Mouse (Mus musculus): Measurements from ENCODE around the gene Rps6ka1. TPM values are rescaled to one million over a fixed set of nuclear protein-coding genes. Genes with fewer than 3 reads are reported as not detected.
A peak's percentile ranks its signal among the peaks of the same experiment; 100 is the strongest.
"Not testable (repeated sequence)": the region's sequence is repeated elsewhere in the genome, so short reads cannot be mapped to it uniquely, and the experiment has no call there.

Gene Rps6ka1
- polyA plus RNA-seq, 1 experiment from 2014 or later, result 34.5 TPM

DNA sequence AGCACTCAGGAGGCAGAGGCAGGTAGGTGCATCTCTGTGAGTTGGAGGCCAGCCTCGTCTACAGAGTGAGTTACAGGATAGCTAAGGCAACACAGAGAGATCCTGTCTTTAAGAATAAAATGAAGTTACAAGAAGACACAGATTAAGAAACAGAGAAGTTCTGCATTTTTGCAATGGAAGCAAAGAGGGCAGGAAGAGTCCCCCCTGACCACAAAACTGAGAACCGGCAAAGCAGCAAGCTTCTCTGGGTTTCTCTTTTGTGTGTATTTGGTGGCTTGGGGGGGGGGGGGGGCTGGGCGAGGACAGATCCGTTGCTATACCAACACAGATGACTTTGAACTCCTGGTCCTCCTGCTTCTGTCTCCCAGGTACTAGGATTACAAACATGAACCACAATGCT lies 19.5 kb upstream of the Rps6ka1 start:
- Histone ChIP-seq H3K4me3 (no peak overlapping the region), H3K4me1 (peaks cover 25% of the 10 kb centered on the region), H3K36me3 (no peaks in the 10 kb centered on the region), H3K27ac (replicated peaks) (no peak overlapping the region), H3K27me3 (ENCODE audit: low read depth, poor library complexity, severe bottlenecking) (no peaks in the 10 kb centered on the region), H3K9me3 (replicated peaks) (no peaks in the 10 kb centered on the region)
- WGBS, result 72% methylated on average over 4 of the region's 4 CpGs
- DNase-seq (ENCODE audit: low spot score), result no peak

DNA sequence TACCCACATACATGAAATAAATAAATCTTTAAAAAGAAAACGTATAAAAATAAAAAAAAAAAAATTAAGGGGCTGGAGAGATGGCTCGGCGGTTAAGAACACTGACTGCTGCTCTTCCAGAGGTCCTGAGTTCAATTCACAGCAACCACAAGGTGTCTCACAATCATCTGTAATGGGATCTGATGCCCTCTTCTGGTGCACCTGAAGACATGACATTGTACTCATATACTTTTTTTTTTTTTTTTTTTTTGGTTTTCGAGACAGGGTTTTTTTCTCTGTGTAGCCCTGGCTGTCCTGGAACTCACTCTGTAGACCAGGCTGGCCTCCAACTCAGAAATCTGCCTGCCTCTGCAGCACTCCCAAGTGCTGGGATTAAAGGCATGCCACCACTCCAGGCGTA lies 18.7 kb upstream of the Rps6ka1 start:
- H3K4me1 ChIP-seq, result peaks cover 17% of the 10 kb centered on the region
- H3K36me3 ChIP-seq; H3K4me3 ChIP-seq; H3K9me3 ChIP-seq (replicated peaks); H3K27ac ChIP-seq (replicated peaks); H3K27me3 ChIP-seq (ENCODE audit: low read depth, poor library complexity, severe bottlenecking); DNase-seq (ENCODE audit: low spot score): not testable (repeated sequence)
- 85% methylated on average over 5 of the region's 5 CpGs for WGBS

DNA sequence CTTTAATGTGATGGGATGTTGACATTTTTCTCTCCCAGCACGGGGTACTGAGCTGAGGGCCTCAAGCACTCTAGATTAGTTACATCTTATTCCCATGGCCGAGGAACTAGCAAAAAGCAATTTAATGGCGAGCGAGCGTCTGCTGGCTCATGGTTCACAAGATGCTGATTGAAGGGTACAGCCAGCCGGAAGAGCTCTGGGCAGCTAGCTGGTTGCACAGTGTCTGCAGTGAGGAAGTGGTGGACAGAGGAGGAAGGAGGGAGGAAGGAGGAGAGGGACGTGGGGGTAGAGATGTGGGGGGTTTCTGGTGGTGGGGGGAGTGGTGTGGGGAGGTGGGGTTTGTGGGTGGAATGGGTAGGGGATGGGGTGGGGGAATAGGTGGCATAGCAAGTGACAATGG lies 17.6 kb upstream of the Rps6ka1 start:
- H3K27me3 ChIP-seq (ENCODE audit: low read depth, poor library complexity, severe bottlenecking), result no peaks in the 10 kb centered on the region
- H3K4me3 ChIP-seq, result no peak overlapping the region
- H3K27ac ChIP-seq (replicated peaks), result no peak overlapping the region
- DNase-seq (ENCODE audit: low spot score), result no peak
- H3K36me3 ChIP-seq, result no peaks in the 10 kb centered on the region
- WGBS, result 86% methylated on average over 7 of the region's 7 CpGs
- H3K4me1 ChIP-seq, result peaks cover 6% of the 10 kb centered on the region
- no peaks in the 10 kb centered on the region for H3K9me3 ChIP-seq (replicated peaks)

DNA sequence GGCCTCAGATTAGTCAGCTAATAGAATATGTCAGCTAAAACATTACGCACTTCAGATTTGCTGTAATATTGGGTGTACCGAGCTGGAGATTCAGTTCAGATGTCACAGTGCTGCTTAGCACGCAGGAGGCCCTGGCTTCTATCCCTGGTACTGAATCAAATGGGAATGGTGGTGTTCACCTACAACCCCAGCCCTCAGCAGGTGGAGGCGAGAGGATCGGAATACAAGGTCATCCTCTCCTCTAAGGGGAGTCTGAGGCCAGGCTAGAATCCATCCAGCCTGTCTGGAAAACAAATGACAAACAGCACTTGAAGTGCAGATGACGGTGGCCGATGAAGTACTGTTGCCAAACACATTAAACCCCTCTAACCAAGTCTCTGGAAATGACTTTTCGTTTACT lies 16.7 kb upstream of the Rps6ka1 start:
- no peaks in the 10 kb centered on the region for H3K9me3 ChIP-seq (replicated peaks)
- H3K4me1 ChIP-seq, result 0 out of 2 replicates have a peak, but pooled peaks cover 2% of the 10 kb centered on the region
- H3K27ac ChIP-seq (replicated peaks), result no peak overlapping the region
- H3K27me3 ChIP-seq (ENCODE audit: low read depth, poor library complexity, severe bottlenecking), result no peaks in the 10 kb centered on the region
- WGBS, result 86% methylated on average over 8 of the region's 8 CpGs
- no peak for DNase-seq (ENCODE audit: low spot score)
- no peak overlapping the region for H3K4me3 ChIP-seq
- H3K36me3 ChIP-seq, result no peaks in the 10 kb centered on the region

DNA sequence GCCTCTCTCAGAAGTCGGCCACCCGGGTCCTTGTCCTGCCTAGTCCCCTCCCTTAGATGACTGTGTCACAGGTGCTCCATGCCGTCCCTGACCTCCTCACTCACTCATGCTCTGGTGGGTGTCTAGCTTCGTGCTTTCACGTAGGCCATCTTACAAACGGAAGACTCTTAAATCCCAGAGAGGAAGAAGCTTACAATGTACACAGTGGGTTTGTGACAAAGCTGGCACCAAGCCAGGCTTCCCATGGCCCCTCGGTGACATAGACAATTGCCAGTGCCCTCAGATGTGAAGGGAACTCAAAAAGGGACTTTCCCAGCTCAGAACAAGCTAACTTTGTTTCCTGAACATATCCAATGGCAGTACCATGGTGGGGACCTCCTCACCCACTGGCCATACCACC lies 15.8 kb upstream of the Rps6ka1 start:
- Histone ChIP-seq H3K4me3 (no peak overlapping the region), H3K36me3 (no peaks in the 10 kb centered on the region), H3K27me3 (ENCODE audit: low read depth, poor library complexity, severe bottlenecking) (no peaks in the 10 kb centered on the region), H3K4me1 (peaks cover 8% of the 10 kb centered on the region; the same call in 1 of the 2 replicates), H3K9me3 (replicated peaks) (no peaks in the 10 kb centered on the region), H3K27ac (replicated peaks) (no peak overlapping the region)
- DNase-seq (ENCODE audit: low spot score), result no peak
- WGBS, result 89% methylated on average over 7 of the region's 7 CpGs

DNA sequence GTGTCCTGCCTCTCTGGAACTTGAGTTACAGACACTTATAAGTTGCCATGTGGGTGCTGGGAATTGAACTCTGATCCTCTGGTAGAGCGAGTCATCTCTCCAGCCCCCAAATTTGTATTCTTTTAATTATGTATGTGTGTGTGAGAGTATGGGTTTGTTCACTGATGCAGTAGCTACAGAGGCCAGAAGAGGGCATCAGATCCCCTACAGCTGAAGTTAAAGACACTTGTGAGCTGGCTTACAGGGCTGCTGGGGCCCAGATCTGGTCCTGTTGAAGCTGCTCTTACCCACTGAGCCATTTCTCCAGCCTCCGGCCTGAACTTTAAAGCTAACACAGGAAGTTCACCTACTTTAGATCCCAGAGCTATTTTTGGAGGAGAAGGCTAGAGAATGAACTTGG lies 14.9 kb upstream of the Rps6ka1 start:
- DNase-seq (ENCODE audit: low spot score), result no peak
- WGBS, result 94% methylated on average over 2 of the region's 2 CpGs
- no peak overlapping the region for H3K27ac ChIP-seq (replicated peaks)
- no peaks in the 10 kb centered on the region for H3K27me3 ChIP-seq (ENCODE audit: low read depth, poor library complexity, severe bottlenecking)
- H3K4me3 ChIP-seq, result no peak overlapping the region
- H3K9me3 ChIP-seq (replicated peaks), result no peaks in the 10 kb centered on the region
- peaks cover 12% of the 10 kb centered on the region; the same call in 1 of the 2 replicates for H3K4me1 ChIP-seq
- no peaks in the 10 kb centered on the region for H3K36me3 ChIP-seq

- Histone ChIP-seq H3K36me3 (no peaks in the 10 kb centered on the region), H3K27me3 (ENCODE audit: low read depth, poor library complexity, severe bottlenecking) (no peaks in the 10 kb centered on the region), H3K27ac (replicated peaks) (no peak overlapping the region), H3K4me3 (no peak overlapping the region), H3K9me3 (replicated peaks) (no peaks in the 10 kb centered on the region), H3K4me1 (peaks cover 12% of the 10 kb centered on the region; the same call in 1 of the 2 replicates)
- WGBS, result 80% methylated on average over 6 of the region's 6 CpGs
- DNase-seq (ENCODE audit: low spot score), result no peak
Measured at GRCm38 (mm10) chr4:133900887-133901286, 13.3 kb upstream of the Rps6ka1 start.

DNA sequence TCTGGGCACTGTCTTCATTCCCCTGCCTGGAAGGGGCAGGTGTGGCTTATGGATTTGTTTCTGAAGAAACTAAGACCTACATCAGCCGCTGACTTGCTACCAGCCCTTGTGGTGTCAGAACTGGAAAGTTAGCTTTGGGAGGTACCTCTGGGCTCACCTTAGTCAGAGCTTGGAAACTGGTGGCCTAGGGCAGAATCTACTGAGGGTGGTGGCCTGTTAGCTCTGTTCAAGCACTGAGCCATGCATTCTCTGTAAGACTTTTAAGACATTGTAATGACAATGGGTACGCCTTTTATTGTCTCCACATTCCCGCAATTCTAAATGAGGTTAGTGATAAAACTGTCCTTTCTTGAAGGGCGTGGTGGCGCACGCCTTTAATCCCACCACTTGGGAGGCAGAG lies 12.8 kb upstream of the Rps6ka1 start:
- Histone ChIP-seq H3K9me3 (replicated peaks) (no peaks in the 10 kb centered on the region), H3K4me3 (no peak overlapping the region), H3K36me3 (no peaks in the 10 kb centered on the region), H3K27me3 (ENCODE audit: low read depth, poor library complexity, severe bottlenecking) (no peaks in the 10 kb centered on the region), H3K27ac (replicated peaks) (no peak overlapping the region), H3K4me1 (peaks cover 12% of the 10 kb centered on the region; the same call in 1 of the 2 replicates)
- 97% methylated on average over 6 of the region's 6 CpGs for WGBS
- no peak for DNase-seq (ENCODE audit: low spot score)

DNA sequence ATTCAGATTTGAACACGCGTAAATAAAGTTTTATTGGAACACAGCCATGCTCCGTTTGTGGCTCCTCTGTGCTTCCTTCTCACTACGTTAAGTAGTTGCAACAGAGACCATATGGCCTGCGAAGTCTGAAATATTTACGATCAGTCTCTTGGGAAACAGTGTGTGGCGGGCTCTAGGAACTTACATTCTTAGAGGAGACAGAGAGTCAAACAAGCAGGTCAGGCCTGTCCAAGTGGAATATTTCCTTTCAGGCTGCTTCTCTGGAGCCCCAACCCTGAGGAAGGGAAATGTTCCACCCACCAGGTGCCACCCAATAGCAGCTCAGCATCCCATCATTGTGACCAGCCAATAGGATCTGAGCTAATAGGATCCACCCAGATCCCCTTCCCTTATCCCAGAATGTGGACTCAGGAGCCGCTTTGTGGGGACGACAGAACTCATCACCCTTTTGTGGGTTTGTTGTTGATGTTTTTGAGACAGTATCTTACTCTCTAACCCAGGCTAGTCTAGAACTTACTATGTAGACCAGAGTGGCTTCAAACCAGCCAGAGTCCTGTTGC lies 11.7 kb upstream of the Rps6ka1 start:
- peaks cover 12% of the 10 kb centered on the region; the same call in 1 of the 2 replicates for H3K4me1 ChIP-seq
- no peak overlapping the region for H3K4me3 ChIP-seq
- 81% methylated on average over 9 of the region's 9 CpGs for WGBS
- H3K9me3 ChIP-seq (replicated peaks), result no peaks in the 10 kb centered on the region
- H3K36me3 ChIP-seq, result no peaks in the 10 kb centered on the region
- H3K27ac ChIP-seq (replicated peaks), result no peak overlapping the region
- DNase-seq (ENCODE audit: low spot score), result no peak
- no peaks in the 10 kb centered on the region for H3K27me3 ChIP-seq (ENCODE audit: low read depth, poor library complexity, severe bottlenecking)

DNA sequence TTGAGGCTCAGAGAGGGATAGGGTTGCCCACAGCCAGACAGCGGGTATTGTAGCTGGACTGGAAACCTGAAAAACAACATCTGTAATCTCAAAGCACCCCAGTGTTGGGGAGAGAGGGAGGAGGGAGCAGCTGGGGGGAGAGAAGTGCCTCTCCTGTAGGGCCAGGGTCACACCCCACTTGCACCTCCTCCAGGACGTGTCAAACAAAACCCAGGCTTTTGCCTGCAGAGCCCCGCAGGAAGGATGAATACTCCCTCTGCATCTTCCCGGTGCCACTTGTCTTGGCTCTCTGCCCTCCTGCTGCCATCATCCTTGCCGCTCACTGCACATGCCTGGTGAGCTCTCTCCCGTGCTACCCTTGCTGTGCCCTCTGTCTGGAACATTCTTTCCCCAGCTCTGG lies 10.6 kb upstream of the Rps6ka1 start:
- Histone ChIP-seq H3K27me3 (ENCODE audit: low read depth, poor library complexity, severe bottlenecking) (no peaks in the 10 kb centered on the region), H3K9me3 (replicated peaks) (no peaks in the 10 kb centered on the region), H3K36me3 (no peaks in the 10 kb centered on the region), H3K4me1 (peaks cover 12% of the 10 kb centered on the region; the same call in 1 of the 2 replicates), H3K4me3 (no peak overlapping the region), H3K27ac (replicated peaks) (0 out of 2 replicates have a peak overlapping the region, but pooled peaks have one; percentile 23)
- WGBS, result 28% methylated on average over 6 of the region's 6 CpGs
- DNase-seq (ENCODE audit: low spot score), result no peak

DNA sequence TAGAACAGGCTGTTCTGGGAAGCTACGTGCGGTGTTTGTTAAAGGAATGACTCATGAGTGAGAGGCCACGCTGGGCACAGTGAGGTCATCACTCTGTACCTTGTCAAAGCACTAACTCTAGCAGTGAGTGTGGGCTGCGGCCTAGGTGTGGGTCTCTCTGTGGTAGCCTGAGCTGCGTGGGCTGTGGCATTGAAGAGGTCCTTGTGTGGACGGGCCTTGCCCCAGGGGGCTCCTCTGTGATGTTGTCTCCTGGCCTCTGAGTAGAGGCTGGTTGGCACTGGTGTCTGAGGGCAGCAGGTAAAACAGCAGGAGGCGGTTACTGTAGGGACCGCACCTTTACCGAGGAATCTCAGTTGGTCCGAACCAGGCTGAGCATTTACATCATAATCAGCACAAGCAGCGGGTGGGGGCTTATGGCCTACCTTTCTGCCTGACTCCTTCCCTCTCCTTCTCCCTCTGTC lies 9.9 kb upstream of the Rps6ka1 start:
- Histone ChIP-seq H3K36me3 (no peaks in the 10 kb centered on the region), H3K27ac (replicated peaks) (no peak overlapping the region), H3K4me1 (peaks cover 12% of the 10 kb centered on the region; the same call in 1 of the 2 replicates), H3K9me3 (replicated peaks) (no peaks in the 10 kb centered on the region), H3K4me3 (no peak overlapping the region), H3K27me3 (ENCODE audit: low read depth, poor library complexity, severe bottlenecking) (no peaks in the 10 kb centered on the region)
- WGBS, result 66% methylated on average over 11 of the region's 11 CpGs
- no peak for DNase-seq (ENCODE audit: low spot score)

DNA sequence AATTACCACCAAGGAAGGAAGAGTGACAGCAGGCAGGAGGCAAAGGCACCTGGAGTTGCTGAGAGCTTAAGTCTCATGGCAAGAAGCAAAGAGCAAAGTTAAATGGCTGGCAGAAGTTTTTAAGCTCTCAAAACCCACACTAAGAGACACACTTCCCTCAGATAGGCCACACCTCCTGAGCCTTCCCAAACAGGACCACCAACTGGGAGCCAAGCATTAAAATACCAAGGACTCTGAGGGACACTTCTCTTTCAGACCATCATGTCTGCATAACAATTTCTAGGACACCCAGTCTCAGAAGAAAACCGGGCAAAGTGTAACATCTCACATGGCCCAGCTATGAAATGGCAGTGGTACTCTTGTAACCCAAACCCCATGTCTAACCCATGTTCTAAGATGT lies 9.4 kb upstream of the Rps6ka1 start:
- Histone ChIP-seq H3K9me3 (replicated peaks) (no peaks in the 10 kb centered on the region), H3K27ac (replicated peaks) (no peak overlapping the region), H3K27me3 (ENCODE audit: low read depth, poor library complexity, severe bottlenecking) (no peaks in the 10 kb centered on the region), H3K36me3 (no peaks in the 10 kb centered on the region), H3K4me3 (no peak overlapping the region), H3K4me1 (peaks cover 12% of the 10 kb centered on the region; the same call in 1 of the 2 replicates)
- DNase-seq (ENCODE audit: low spot score), result no peak
- 67% methylated on average over 1 of the region's 1 CpGs for WGBS

- Histone ChIP-seq H3K9me3 (replicated peaks) (no peaks in the 10 kb centered on the region), H3K4me1 (peaks cover 12% of the 10 kb centered on the region; the same call in 1 of the 2 replicates), H3K36me3 (no peaks in the 10 kb centered on the region), H3K27me3 (ENCODE audit: low read depth, poor library complexity, severe bottlenecking) (no peaks in the 10 kb centered on the region), H3K4me3 (no peak overlapping the region), H3K27ac (replicated peaks) (no peak overlapping the region)
- no peak for DNase-seq (ENCODE audit: low spot score)
- WGBS, result 98% methylated on average over 3 of the region's 3 CpGs
Measured at GRCm38 (mm10) chr4:133896002-133896401, 8.4 kb upstream of the Rps6ka1 start.

All from midbrain, embryonic 10.5 days (tissue).